Comparison of ENCODE assay signal across 9 mouse cellular contexts in the genomic region with DNA sequence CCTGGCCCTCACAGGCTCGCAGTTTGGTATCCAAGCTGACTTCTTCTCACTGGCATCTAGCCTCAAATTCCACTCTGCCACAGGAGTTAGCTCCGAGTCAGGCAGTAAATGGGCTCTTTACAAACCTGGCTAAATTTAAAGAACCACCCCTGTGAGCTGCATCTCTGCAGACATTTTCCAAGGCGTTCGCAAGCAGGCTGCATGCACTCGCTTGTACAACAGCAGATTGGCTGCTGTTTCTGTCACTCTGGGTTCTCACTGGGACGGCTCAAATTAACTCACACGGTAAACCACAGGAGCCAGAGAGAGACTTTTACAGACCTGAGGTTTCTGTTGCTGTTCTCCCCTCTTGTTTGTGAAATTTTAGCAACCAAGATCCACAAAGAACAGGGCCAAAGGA.
DNase-seq lines count a peak whose midpoint lies in the region; ATAC-seq and TF ChIP-seq lines count a peak whose summit lies in the region.
"Had no signal": no experiment of that assay in that cellular context is flagged by ENCODE, and none has a peak within 500 bp of the region (broad histone marks: within the 10 kb centered on the region; RNA-seq: fewer than 3 reads in every experiment).

No protein-coding gene starts in this region.

- H3K4me3 ChIP-seq in hindbrain, embryonic 13.5 days, result no peak overlapping the region
- H3K4me3 ChIP-seq in hindbrain, embryonic 14.5 days (replicated peaks; ENCODE audit: low read length), result no peak overlapping the region
- H3K4me3 ChIP-seq in limb, embryonic 13.5 days, result no peak overlapping the region
- no peak overlapping the region for H3K4me3 ChIP-seq in intestine, embryonic 16.5 days (ENCODE audit: low read length)
- no peak overlapping the region for H3K4me3 ChIP-seq in stomach, postnatal 0 days (ENCODE audit: low read depth, low read length)
- H3K4me3 ChIP-seq: stomach, embryonic 15.5 days had no signal

- no peak for DNase-seq in hindbrain, embryonic 14.5 days (ENCODE audit: low spot score)
- DNase-seq in embryo, embryonic 11 days, result peak; percentile 42
- peak; percentile 40 to 70 for DNase-seq in frontal cortex, postnatal 36 days (ENCODE audit: low spot score in 2 of 2)
- DNase-seq in urinary bladder, adult 2 months (ENCODE audit: low spot score), result no peak
- no peak for DNase-seq in stomach, postnatal 0 days (ENCODE audit: low spot score)

- no peaks in the 10 kb centered on the region for H3K9me3 ChIP-seq in hindbrain, embryonic 13.5 days
- no peaks in the 10 kb centered on the region for H3K9me3 ChIP-seq in hindbrain, embryonic 14.5 days (ENCODE audit: control insufficient read depth, low read length)
- no peaks in the 10 kb centered on the region for H3K9me3 ChIP-seq in limb, embryonic 13.5 days
- H3K9me3 ChIP-seq in intestine, embryonic 16.5 days (ENCODE audit: control insufficient read depth, low read length), result no peaks in the 10 kb centered on the region
- H3K9me3 ChIP-seq in stomach, postnatal 0 days (ENCODE audit: control insufficient read depth, low read length), result no peaks in the 10 kb centered on the region
- H3K9me3 ChIP-seq: stomach, embryonic 15.5 days had no signal

- no peak for ATAC-seq in hindbrain, embryonic 13.5 days (ENCODE audit: low FRiP score)
- no peak for ATAC-seq in hindbrain, embryonic 14.5 days (ENCODE audit: low FRiP score)
- peak; percentile 54 for ATAC-seq in limb, embryonic 13.5 days (ENCODE audit: low FRiP score, low read depth)
- no peak for ATAC-seq in intestine, embryonic 16.5 days
- ATAC-seq in stomach, postnatal 0 days (ENCODE audit: low FRiP score, low TSS enrichment), result no peak

- H3K4me2 ChIP-seq in hindbrain, embryonic 13.5 days, result no peak overlapping the region
- H3K4me2 ChIP-seq in hindbrain, embryonic 14.5 days (replicated peaks), result no peak overlapping the region
- peak overlapping the region; percentile 41 for H3K4me2 ChIP-seq in limb, embryonic 13.5 days (replicated peaks)
- H3K4me2 ChIP-seq in intestine, embryonic 16.5 days (ENCODE audit: low read depth, low read length), result no peak overlapping the region
- no peak overlapping the region for H3K4me2 ChIP-seq in stomach, postnatal 0 days (replicated peaks; ENCODE audit: low read depth)
- H3K4me2 ChIP-seq: stomach, embryonic 15.5 days had no signal

- H3K27ac ChIP-seq in hindbrain, embryonic 13.5 days, result no peak overlapping the region
- H3K27ac ChIP-seq in hindbrain, embryonic 14.5 days, result no peak overlapping the region
- peak overlapping the region; percentile 74 for H3K27ac ChIP-seq in limb, embryonic 13.5 days
- H3K27ac ChIP-seq in intestine, embryonic 16.5 days (ENCODE audit: low read length), result no peak overlapping the region
- no peak overlapping the region for H3K27ac ChIP-seq in stomach, postnatal 0 days (replicated peaks)
- H3K27ac ChIP-seq: stomach, embryonic 15.5 days had no signal

- 0 out of 2 replicates have a peak overlapping the region, but pooled peaks have one; percentile 29 for H3K9ac ChIP-seq in hindbrain, embryonic 13.5 days
- no peak overlapping the region for H3K9ac ChIP-seq in hindbrain, embryonic 14.5 days
- peak overlapping the region; percentile 13 for H3K9ac ChIP-seq in limb, embryonic 13.5 days
- no peak overlapping the region for H3K9ac ChIP-seq in intestine, embryonic 16.5 days (ENCODE audit: low read depth, low read length)
- no peak overlapping the region for H3K9ac ChIP-seq in stomach, postnatal 0 days (ENCODE audit: low read length)
- H3K9ac ChIP-seq: stomach, embryonic 15.5 days had no signal

- H3K27me3 ChIP-seq in hindbrain, embryonic 13.5 days, result no peaks in the 10 kb centered on the region
- no peaks in the 10 kb centered on the region for H3K27me3 ChIP-seq in hindbrain, embryonic 14.5 days (ENCODE audit: control insufficient read depth, insufficient read depth, low read length)
- H3K27me3 ChIP-seq in limb, embryonic 13.5 days, result no peaks in the 10 kb centered on the region
- H3K27me3 ChIP-seq in intestine, embryonic 16.5 days (replicated peaks; ENCODE audit: control insufficient read depth, insufficient read depth, low read length), result no peaks in the 10 kb centered on the region
- no peaks in the 10 kb centered on the region for H3K27me3 ChIP-seq in stomach, postnatal 0 days (ENCODE audit: control insufficient read depth, insufficient read depth, low read length)
- H3K27me3 ChIP-seq: stomach, embryonic 15.5 days had no signal

- no peak for TF ChIP-seq EP300 in stomach, postnatal 0 days (optimal IDR thresholded peaks at IDR 0.05)

- 65% methylated on average over 7 of the region's 7 CpGs for WGBS in hindbrain, embryonic 13.5 days
- 56% methylated on average over 7 of the region's 7 CpGs for WGBS in hindbrain, embryonic 14.5 days
- 12% methylated on average over 7 of the region's 7 CpGs for WGBS in limb, embryonic 13.5 days
- WGBS in intestine, embryonic 16.5 days, result 47% methylated on average over 7 of the region's 7 CpGs
- WGBS in stomach, postnatal 0 days, result 45% methylated on average over 7 of the region's 7 CpGs

- peaks cover 30% of the 10 kb centered on the region for H3K4me1 ChIP-seq in hindbrain, embryonic 13.5 days (replicated peaks)
- peaks cover 25% of the 10 kb centered on the region for H3K4me1 ChIP-seq in hindbrain, embryonic 14.5 days (replicated peaks; ENCODE audit: control insufficient read depth, insufficient read depth, low read length)
- peaks cover 48% of the 10 kb centered on the region for H3K4me1 ChIP-seq in limb, embryonic 13.5 days
- H3K4me1 ChIP-seq in intestine, embryonic 16.5 days (ENCODE audit: control insufficient read depth, insufficient read depth, low read length), result peaks cover 10% of the 10 kb centered on the region
- no peaks in the 10 kb centered on the region for H3K4me1 ChIP-seq in stomach, postnatal 0 days (replicated peaks; ENCODE audit: control insufficient read depth, insufficient read depth)

- H3K36me3 ChIP-seq in hindbrain, embryonic 13.5 days, result no peaks in the 10 kb centered on the region
- H3K36me3 ChIP-seq in hindbrain, embryonic 14.5 days (replicated peaks; ENCODE audit: control insufficient read depth, insufficient read depth), result no peaks in the 10 kb centered on the region
- H3K36me3 ChIP-seq in limb, embryonic 13.5 days, result no peaks in the 10 kb centered on the region
- no peaks in the 10 kb centered on the region for H3K36me3 ChIP-seq in intestine, embryonic 16.5 days (ENCODE audit: control insufficient read depth, insufficient read depth, low read length)
- H3K36me3 ChIP-seq in stomach, postnatal 0 days (ENCODE audit: control insufficient read depth, insufficient read depth, low read length), result no peaks in the 10 kb centered on the region
- H3K36me3 ChIP-seq: stomach, embryonic 15.5 days had no signal

- TF ChIP-seq CTCF in stomach, postnatal 0 days (IDR thresholded peaks at IDR 0.05; ENCODE audit: low read depth), result no peak

Comparison
In these comparisons a context has a peak if more than half of its experiments do, and no peak if none do; other contexts are left out.
1. H3K9ac ChIP-seq: peak in hindbrain, embryonic 13.5 days (single experiment) and limb, embryonic 13.5 days (single experiment); none in hindbrain, embryonic 14.5 days (single experiment), intestine, embryonic 16.5 days (single experiment) and stomach, postnatal 0 days (single experiment).
2. DNase-seq: peak in embryo, embryonic 11 days (single experiment) and frontal cortex, postnatal 36 days (2 of 2); none in hindbrain, embryonic 14.5 days (single experiment), urinary bladder, adult 2 months (single experiment) and stomach, postnatal 0 days (single experiment).